Mouse (Mus musculus) heart, embryonic 16.5 days (tissue): ENCODE results near the gene Epn3. TPM values are rescaled to one million over a fixed set of nuclear protein-coding genes. Genes with fewer than 3 reads are reported as not detected.

Experiments
- ATAC-seq: fragments of 200-750 bp; cut with Nextera tagmentation; replicated peaks from 2 replicates; pipeline ENCODE4 v1.8.0; 2017; ENCODE audit warnings: moderate number of reproducible peaks; ENCODE audit not compliant: insufficient read depth, low FRiP score; ENCODE audit errors: extremely low read depth
- H3K27ac ChIP-seq: fragments of 300-500 bp; sonication (generic); 2 replicates; pipeline ENCODE4 v1.5.1; 2014; ENCODE audit warnings: mild to moderate bottlenecking, low read length, control low read depth, moderate library complexity
- H3K27me3 ChIP-seq: fragments of 300-500 bp; sonication (generic); 2 replicates; pipeline ENCODE4 v1.6.1; 2014; ENCODE audit warnings: low read length, mixed read lengths; ENCODE audit not compliant: control insufficient read depth, insufficient read depth
- H3K36me3 ChIP-seq: fragments of 300-500 bp; sonication (generic); 2 replicates; pipeline ENCODE4 v1.6.1; 2014; ENCODE audit not compliant: control insufficient read depth, insufficient read depth
- H3K4me1 ChIP-seq: fragments of 300-500 bp; sonication (generic); 2 replicates; pipeline ENCODE4 v1.6.1; 2014; ENCODE audit warnings: low read length, mixed read lengths; ENCODE audit not compliant: control insufficient read depth, insufficient read depth
- H3K4me2 ChIP-seq: fragments of 300-500 bp; sonication (generic); 2 replicates; pipeline ENCODE4 v1.6.1; 2014; ENCODE audit warnings: low read depth, mild to moderate bottlenecking, control low read depth, low read length
- H3K4me3 ChIP-seq: fragments of 300-500 bp; sonication (generic); 2 replicates; pipeline ENCODE4 v1.5.1; 2014; ENCODE audit warnings: mild to moderate bottlenecking, control low read depth, low read length
- H3K9ac ChIP-seq: fragments of 300-500 bp; sonication (generic); 2 replicates; pipeline ENCODE4 v1.6.1; 2014; ENCODE audit warnings: low read length, control low read depth
- H3K9me3 ChIP-seq: fragments of 300-500 bp; sonication (generic); replicated peaks from 2 replicates; pipeline ENCODE4 v1.6.1; 2016; ENCODE audit warnings: low read length; ENCODE audit not compliant: control insufficient read depth
- WGBS: fragments of 180-500 bp; shearing (Covaris S2); extraction: QIAGEN DNeasy Blood & Tissue Kit; methylation state at CpG from one replicate; pipeline ENCODE4 v1.1.7; 2014; 5-methylcytosine and 5-hydroxymethylcytosine counted together
- polyA plus RNA-seq: library from polyadenylated mRNA; unstranded; fragments of >200 nt; fragmentation: Nextera tagmentation; extraction: Ambion mirVana; gene quantifications from 2 replicates; pipeline ENCODE4 v1.2.1, GENCODE M21; 2015

The Epn3 gene
- 13.6 and 17.9 TPM in 2 replicates for polyA plus RNA-seq

DNA sequence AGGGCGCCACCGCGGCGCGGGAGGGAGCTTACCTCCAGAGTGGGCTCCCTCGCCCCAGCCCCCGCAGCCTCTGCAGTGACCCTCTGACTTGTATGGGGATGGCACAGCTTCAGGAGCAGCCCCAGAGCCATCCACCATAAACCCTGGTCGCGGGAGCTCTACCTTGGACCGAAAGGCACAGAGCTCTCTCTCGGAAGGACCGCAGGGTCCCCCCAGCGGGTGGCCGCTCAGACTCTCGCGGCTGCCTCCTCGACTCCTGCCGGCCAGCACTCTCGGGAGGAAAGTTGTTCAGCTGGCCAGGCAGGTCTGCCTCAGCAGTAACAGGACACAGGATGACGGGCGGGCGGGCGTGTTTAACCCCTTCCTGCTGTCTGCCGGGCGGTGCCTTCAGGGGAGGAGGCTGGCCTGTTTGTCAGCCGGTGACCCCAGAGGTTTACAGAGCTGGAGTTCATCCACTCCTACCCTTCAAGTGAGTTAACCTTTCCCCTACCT is at the start of gene Epn3:
Epn3 (minus strand) TSS at position 314 of the 492 bp plus-strand sequence.
- peak within 1 kb of the TSS; percentile 87 for H3K27ac ChIP-seq
- peak; percentile 41 for ATAC-seq
- no peaks in the 10 kb centered on the region for H3K9me3 ChIP-seq
- peaks cover 40% of the 10 kb centered on the region for H3K4me1 ChIP-seq
- peak within 1 kb of the TSS; percentile 72 for H3K4me2 ChIP-seq
- under 1% methylated on average over 26 of the region's 26 CpGs for WGBS
- peak within 1 kb of the TSS; percentile 70 for H3K4me3 ChIP-seq
- H3K36me3 ChIP-seq: no peaks in the 10 kb centered on the region
- H3K9ac ChIP-seq: peak within 1 kb of the TSS; percentile 88
- H3K27me3 ChIP-seq: peaks cover 6% of the 10 kb centered on the region; the same call in 1 of the 2 replicates

DNA sequence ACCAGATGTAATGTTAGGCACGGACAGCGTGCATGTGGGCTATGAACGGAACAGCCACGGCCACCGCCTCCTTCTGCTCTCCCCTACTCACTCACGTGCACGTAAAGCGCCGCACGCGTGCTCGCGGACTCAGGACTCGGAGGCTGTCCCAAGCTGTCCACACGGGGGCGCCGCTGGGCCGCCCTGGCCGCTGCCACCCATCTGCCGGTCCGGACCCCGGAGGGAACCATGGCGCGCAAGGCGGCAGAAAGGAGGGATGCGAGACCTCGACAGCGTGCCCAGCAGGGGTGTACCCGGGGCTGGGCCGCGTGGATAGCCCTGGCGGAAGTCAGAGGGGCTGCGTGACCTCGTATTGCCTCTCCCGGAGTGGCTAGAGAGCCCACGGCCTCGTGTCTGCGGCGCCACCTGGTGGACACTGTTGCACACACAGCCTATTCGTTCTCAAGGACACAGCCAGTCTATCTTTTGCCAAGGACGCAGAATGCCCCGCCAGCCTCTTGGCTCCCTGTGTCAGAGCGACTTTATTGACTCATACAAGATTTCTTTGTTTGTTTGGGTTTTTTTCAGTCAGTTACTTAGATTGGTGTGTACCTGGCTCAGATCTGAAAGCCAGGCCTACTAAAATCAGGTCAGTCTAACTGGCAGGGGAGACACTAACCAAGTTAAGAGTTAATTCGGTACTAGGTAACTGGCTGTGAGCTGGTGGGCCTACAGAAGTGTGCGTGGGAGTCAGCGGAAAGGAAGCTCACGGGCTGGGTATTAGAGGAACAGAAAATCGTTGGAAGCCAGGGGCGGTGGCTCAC is 49.3 kb upstream of the Epn3 start, which contains the start of gene Rsad1:
Rsad1 (minus strand) TSS at position 368 of the 803 bp plus-strand sequence.
- no peaks in the 10 kb centered on the region for H3K27me3 ChIP-seq
- H3K4me3 ChIP-seq: peak within 1 kb of the TSS; percentile 57
- H3K9ac ChIP-seq: peak within 1 kb of the TSS; percentile 73
- H3K27ac ChIP-seq: peak within 1 kb of the TSS; percentile 79
- H3K36me3 ChIP-seq: no peaks in the 10 kb centered on the region
- WGBS: 3% methylated on average over 49 of the region's 49 CpGs
- peak within 1 kb of the TSS; percentile 79 for H3K4me2 ChIP-seq
- peaks cover 7% of the 10 kb centered on the region for H3K4me1 ChIP-seq
- peaks cover 4% of the 10 kb centered on the region; the same call in 1 of the 2 replicates for H3K9me3 ChIP-seq
- peak; percentile 85 for ATAC-seq

DNA sequence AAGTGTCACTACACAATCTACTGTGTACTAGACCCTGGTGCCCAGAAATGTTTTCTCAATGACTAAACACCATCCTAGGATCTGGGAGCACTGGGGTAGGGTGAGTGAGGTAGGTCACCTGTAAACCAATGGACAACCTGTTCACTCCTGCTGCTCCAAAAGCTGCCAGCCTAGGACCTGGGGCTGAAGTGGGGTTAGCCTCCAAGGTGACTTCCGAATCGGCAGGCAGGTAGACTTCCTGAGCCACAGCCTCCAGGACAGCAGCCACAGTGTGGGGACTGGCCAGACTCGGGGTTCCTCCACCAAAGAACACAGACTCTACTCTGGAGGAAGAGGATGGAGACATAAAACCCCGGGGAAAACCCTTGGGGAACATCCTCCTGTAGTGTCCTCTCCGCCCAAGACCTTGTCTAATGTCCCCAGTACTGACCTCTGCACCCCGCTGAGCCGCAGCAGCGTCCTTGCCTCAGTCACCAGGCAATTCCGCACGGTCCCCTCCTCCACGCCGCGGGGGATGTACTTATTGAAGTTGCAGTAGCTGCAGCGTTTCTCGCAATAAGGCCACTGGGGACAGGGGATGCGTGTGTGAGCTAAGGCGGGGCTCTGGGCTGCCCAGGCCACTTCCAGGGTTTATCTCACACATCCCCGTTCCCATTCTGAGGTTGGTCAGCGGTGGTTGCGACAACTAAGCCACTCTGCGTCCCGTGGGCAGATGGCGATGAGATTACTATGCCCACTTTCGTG is 48.4 kb upstream of the Epn3 start:
- Histone ChIP-seq H3K27ac (peak overlapping the region; percentile 79), H3K27me3 (no peaks in the 10 kb centered on the region), H3K36me3 (no peaks in the 10 kb centered on the region), H3K9me3 (peaks cover 4% of the 10 kb centered on the region; the same call in 1 of the 2 replicates), H3K4me2 (peak overlapping the region; percentile 79), H3K4me3 (peak overlapping the region; percentile 57), H3K4me1 (peaks cover 7% of the 10 kb centered on the region), H3K9ac (peak overlapping the region; percentile 73)
- ATAC-seq: 0 out of 2 replicates have a peak, but pooled peaks have one; percentile 11
- 10% methylated on average over 24 of the region's 24 CpGs for WGBS

DNA sequence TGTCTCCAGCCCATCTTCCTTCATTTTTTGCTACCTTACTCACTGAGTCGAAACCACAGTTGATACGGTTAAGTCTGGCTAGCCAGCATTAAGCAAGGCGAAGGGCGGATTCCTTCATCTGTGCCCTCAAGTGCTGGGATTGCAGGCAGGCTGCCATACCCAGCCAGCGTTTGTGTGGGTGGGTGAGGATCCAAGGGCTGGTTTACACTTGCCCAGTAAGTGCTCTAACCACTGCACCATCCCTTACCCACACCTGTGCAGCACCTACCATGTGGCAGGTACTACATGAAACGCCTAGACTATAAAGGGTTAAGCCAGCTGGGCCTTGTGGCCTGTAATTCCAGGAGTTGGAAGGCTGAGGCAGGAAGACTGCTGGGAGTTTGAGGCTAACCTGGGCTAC is 47.5 kb upstream of the Epn3 start:
- ATAC-seq: no peak
- no peak overlapping the region for H3K27ac ChIP-seq
- 0 out of 2 replicates have a peak, but pooled peaks cover 5% of the 10 kb centered on the region for H3K36me3 ChIP-seq
- 94% methylated on average over 6 of the region's 6 CpGs for WGBS
- H3K27me3 ChIP-seq: no peaks in the 10 kb centered on the region
- H3K9ac ChIP-seq: no peak overlapping the region
- peaks cover 7% of the 10 kb centered on the region for H3K4me1 ChIP-seq
- no peak overlapping the region for H3K4me3 ChIP-seq
- H3K9me3 ChIP-seq: peaks cover 4% of the 10 kb centered on the region; the same call in 1 of the 2 replicates
- H3K4me2 ChIP-seq: no peak overlapping the region

DNA sequence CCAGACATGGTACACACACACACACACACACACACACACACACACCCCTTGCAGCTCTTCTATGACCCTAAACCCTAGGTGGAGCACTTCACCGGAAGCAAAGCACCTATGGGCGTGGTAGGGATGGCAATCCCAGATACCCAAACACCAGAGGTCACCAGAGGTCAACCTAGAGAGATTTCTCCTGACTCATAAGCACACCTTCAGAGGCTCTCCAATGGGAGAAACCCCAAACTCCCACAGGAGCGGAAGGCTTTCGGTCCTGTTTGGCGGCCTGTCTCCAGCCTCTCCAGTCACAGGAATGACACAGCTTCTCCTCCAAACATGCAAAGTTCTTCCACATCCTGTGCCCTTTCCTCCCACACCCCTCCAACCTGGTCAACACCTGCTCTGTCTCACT is 46.6 kb upstream of the Epn3 start:
- Histone ChIP-seq H3K27ac (no peak overlapping the region), H3K4me2 (no peak overlapping the region), H3K9me3 (no peaks in the 10 kb centered on the region; the same call in 1 of the 2 replicates), H3K36me3 (0 out of 2 replicates have a peak, but pooled peaks cover 5% of the 10 kb centered on the region), H3K4me1 (peaks cover 7% of the 10 kb centered on the region), H3K27me3 (no peaks in the 10 kb centered on the region), H3K9ac (no peak overlapping the region), H3K4me3 (no peak overlapping the region)
- 98% methylated on average over 5 of the region's 5 CpGs for WGBS
- ATAC-seq: no peak

DNA sequence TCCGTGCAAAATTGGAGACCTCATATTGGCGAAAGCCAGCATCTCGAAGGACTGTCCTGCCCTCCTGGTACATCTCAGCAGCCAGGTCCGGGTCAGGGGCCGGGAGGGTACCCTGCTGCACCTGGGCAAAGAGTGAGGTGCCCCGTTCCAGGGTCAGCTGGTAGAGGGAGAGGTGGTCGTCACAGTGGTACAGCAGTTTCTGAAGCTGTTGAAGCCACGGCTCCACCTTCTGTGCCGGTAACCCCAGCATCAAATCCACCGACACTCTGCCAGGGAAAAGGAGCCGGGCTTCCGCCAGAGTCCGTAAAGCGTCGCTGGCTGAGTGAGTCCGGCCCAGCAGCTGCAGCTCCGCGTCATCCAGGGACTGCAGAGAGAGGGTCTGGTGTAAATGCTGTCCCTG is 44.6 kb upstream of the Epn3 start:
- Histone ChIP-seq H3K27ac (no peak overlapping the region), H3K27me3 (no peaks in the 10 kb centered on the region), H3K9me3 (no peaks in the 10 kb centered on the region), H3K4me1 (peaks cover 7% of the 10 kb centered on the region), H3K4me2 (peak overlapping the region; percentile 36), H3K4me3 (peak overlapping the region; percentile 20), H3K9ac (peak overlapping the region; percentile 21; the same call in 1 of the 2 replicates), H3K36me3 (0 out of 2 replicates have a peak, but pooled peaks cover 5% of the 10 kb centered on the region)
- WGBS: 53% methylated on average over 18 of the region's 18 CpGs
- ATAC-seq: no peak

DNA sequence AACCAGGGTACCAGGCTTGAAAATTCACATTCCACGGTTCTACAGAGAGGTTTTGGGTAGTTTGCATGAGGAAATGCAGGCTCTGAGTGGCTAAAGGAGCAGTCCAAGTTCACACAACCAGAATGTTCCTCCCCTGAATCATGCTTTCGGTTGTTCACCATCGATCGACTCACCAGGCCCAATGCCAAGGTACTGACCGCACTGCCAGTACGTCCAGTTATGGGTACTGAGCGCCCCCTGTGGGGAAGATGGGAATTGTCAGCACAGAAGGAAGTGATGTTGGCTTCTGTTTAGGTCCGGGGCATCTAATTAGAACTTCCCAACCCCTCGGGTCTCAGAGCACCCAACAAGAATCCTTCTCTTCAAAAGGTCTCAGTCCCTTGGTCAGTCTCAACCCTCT is 44.2 kb upstream of the Epn3 start:
- peak overlapping the region; percentile 20; the same call in 1 of the 2 replicates for H3K4me3 ChIP-seq
- peaks cover 7% of the 10 kb centered on the region for H3K4me1 ChIP-seq
- no peaks in the 10 kb centered on the region for H3K9me3 ChIP-seq
- H3K9ac ChIP-seq: peak overlapping the region; percentile 10; the same call in 1 of the 2 replicates
- H3K27me3 ChIP-seq: no peaks in the 10 kb centered on the region
- 19% methylated on average over 9 of the region's 9 CpGs for WGBS
- ATAC-seq: peak; percentile 33
- H3K4me2 ChIP-seq: peak overlapping the region; percentile 36
- no peak overlapping the region for H3K27ac ChIP-seq
- 0 out of 2 replicates have a peak, but pooled peaks cover 5% of the 10 kb centered on the region for H3K36me3 ChIP-seq

DNA sequence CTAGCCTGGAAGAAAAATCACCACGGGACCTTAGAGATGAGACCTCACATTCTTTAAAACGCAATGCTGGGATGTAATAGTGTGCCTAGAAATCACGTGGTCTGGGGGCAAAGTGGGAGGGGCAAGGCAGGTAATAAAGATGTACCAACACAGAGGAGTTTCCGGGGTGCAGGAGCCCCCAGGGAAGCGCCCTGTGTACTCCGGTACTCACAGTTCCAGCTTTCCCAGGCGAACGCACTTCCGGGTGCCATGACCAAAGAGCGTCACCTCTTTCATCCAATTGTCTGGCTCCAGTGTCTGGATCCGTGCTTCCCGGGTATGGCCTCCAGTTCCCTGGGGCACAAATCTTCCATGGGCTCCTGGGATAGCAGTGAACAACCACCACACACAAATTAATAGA is 43.6 kb upstream of the Epn3 start:
- Histone ChIP-seq H3K9me3 (no peaks in the 10 kb centered on the region), H3K4me1 (peaks cover 7% of the 10 kb centered on the region), H3K36me3 (0 out of 2 replicates have a peak, but pooled peaks cover 5% of the 10 kb centered on the region), H3K4me2 (no peak overlapping the region), H3K27me3 (no peaks in the 10 kb centered on the region), H3K27ac (no peak overlapping the region), H3K9ac (no peak overlapping the region), H3K4me3 (no peak overlapping the region)
- ATAC-seq: no peak
- WGBS: 87% methylated on average over 12 of the region's 12 CpGs
